Mouse (Mus musculus) ES-Bruce4 (cell line): ENCODE measurements around the gene Il4.

Source experiments
- CTCF ChIP-seq: IDR thresholded peaks from one replicate; pipeline ENCODE4 v1.8.1; 2011; ENCODE audit warnings: low read depth, low read length
- POLR2A ChIP-seq: IDR thresholded peaks from one replicate; pipeline ENCODE4 v1.8.1; 2011; ENCODE audit warnings: low read length; ENCODE audit not compliant: insufficient read depth

- TF ChIP-seq CTCF (no peak), POLR2A (no peak)
Measured at GRCm38 (mm10) chr11:53620094-53620493, 1.6 kb upstream of the Il4 start.
